Mouse (Mus musculus): ENCODE results near the gene Zbtb34. TPM values are rescaled to one million over a fixed set of nuclear protein-coding genes. Genes with fewer than 3 reads are reported as not detected.

Zbtb34 gene
- total RNA-seq, 2 experiments from 2014 or later = 20.6 to 21.5 TPM

DNA sequence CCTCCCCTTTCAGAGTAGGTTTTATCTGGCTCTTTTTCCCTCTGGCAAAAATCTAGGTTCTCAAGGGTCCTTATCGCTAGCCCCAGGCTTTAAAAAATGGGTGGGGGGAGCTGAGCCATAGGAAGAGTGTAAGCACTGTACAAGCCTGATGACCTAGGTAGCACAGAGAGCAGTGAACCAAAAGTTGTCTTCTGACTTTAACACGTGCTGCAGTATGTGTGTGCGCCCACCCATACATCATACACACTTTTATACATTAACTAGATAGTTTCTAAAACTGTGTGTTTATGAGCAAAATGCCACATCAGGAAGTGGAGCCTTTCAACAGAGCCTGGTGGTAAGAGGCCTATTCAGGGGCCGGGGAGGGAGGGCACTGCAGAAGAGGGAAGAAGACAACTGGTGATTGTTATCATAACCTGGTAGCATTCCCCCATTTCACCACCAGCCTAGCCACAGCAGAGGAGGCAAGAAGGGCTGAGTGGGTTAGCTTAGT is 27.6 kb downstream of the Zbtb34 start:
- no peak for DNase-seq
- intact Hi-C loops (cut with DNase I) = loop anchor here (5.0 kb wide), 1 partner anchor 86 kb away; no protein-coding TSS in a partner anchor

DNA sequence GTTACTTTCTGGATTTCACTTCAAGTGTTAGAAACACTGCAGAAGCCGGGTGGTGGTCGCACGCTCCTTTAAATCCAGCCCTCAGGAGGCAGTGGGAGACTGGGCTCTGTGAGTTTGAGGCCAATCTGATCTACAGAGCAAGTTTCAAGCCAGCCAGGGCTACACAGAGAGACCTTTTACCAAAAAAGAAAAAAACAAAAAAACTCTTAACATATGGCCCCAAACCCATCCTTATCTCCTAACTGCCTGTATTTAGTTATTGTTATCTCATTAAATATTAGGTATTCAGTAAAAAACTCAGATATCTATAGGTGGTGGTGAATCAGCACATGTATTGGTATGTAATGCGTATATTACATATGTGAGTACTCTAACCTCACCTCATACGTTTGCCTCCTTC is 28.5 kb downstream of the Zbtb34 start:
- DNase-seq = no peak
- intact Hi-C loops (cut with DNase I) = loop anchor here (1.0 to 5.0 kb wide), 2 partner anchors 54 to 85 kb away; no protein-coding TSS in a partner anchor

DNA sequence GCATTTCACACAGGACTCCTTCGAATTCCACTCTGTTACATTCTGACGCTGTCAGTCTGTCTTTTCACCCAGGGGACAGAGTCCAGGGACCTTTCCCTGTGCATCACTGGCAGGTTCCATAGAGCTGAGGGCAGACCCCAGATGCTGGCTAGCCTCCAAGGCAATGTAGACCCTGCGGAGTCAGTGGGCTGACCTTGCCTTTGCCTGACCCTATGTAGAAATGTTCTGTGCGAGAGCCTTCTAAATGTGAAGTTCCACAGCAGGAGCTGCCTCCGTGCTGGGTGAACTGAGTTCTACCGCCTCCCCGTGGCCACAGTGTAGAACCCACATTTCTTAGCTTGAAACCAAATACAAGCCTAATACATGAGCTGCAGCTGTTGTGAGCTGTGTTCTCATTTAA is 28.9 kb downstream of the Zbtb34 start:
- peak; percentile 67 to 85 for DNase-seq
- intact Hi-C loops (cut with DNase I) = loop anchor here (1.0 to 5.0 kb wide), 2 partner anchors 54 to 85 kb away; no protein-coding TSS in a partner anchor

DNA sequence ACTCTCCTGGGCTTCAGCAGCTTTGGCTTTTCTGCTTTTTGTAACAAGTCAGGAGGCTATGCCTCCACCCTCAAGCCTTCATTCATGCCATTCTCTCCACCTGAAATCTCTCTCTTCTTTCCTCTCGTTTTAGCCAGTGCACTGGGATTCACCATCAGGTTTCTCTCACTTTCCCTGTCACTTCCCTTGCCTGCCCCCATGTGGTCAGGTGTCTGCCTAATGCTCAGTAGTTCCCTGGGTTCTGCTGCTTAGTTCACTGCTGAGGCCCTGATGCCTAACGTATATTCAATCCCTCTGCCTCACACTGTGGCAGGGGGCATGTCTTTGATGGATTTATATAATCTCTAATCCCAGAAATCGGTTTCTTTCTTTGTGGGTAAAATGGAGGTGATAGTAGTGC is 29.9 kb downstream of the Zbtb34 start:
- intact Hi-C loops (cut with DNase I) = loop anchor here (1.0 to 5.0 kb wide), 2 partner anchors 84 to 247 kb away; no protein-coding TSS in a partner anchor
- DNase-seq = peak; percentile 24 to 29

DNA sequence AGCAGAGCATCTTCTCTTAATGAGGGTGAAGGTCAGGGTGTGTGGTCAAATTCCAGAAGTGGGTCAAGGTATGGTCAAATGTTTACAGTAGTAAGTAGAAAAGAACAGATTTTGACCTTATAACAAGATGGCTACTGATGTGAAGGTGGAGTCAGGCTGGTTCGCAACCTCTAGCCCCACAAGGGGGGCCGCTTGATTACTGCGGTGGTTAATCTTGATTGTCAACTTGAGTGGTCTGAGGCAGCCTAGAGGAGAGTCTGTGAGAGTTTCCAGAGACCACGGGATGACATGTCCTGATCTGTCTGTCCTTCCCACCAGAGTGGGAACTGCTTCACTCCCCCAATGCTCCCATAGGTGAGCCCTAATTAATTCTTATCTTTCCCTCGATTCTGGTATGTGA is 30.6 kb downstream of the Zbtb34 start:
- no peak for DNase-seq
- intact Hi-C loops (cut with DNase I) = loop anchor here (5.0 kb wide), 1 partner anchor 83 kb away; no protein-coding TSS in a partner anchor

DNA sequence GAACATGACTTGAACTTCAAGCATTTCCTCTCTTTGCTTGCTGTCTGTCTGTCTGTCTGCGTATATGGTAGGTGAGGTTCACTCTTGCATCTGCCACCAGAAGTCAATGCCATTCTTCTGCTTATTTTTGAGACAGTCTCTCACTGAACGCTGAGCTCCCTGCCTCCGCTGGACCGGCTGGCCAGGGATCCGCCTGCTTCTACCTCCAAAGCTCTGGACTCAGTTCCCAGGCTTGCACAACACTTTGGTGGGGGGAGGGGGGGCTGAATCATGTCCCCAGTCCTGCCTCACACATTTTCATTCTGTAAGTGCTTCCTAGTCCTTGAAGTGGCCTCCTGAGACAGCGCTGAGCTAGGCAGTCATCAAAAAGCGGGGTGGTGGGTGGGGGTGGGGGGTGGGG is 32.0 kb downstream of the Zbtb34 start:
- intact Hi-C loops (cut with DNase I) = no loop called here

DNA sequence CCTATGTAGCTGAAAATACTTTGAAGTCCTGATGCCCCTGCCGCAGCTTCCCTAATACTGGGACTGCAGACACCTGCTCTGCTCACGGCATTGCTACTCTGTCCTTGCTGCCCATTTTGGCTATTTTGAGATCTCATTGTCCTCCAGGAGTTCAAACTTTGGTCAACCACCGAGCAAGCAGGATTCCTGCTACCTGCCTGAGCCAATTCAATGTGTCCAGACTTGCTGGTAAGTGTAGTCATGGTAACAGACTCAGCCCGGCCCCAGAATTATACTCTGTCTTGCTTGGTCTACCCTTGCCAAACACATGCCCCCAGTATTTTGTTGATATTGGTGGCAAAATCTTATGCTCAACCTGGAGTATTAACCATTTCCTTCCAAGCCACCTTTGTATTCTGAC is 34.1 kb downstream of the Zbtb34 start:
- intact Hi-C loops (cut with DNase I) = no loop called here
- no peak for DNase-seq

More for the DNA sequence above, 32.0 kb downstream of the Zbtb34 start:
- DNase-seq = no peak

DNA sequence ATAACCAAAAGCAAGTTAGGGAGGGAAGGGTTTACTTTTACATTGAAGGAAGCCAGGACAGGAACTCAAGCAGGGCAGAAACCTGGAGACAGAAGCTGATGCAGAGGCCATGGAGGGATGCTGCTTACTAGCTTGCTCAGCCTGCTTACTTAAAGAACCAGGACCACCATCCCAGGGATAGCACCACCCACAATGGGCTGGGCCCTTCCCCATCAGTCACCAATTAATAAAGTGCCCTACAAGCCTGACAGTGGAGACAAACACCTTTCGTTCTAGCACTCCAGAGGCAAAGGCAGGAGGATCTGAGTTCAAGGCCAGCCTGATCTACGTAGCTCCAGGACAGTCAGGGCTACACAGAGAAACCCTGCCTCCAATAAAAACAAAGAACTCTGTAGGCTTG is 36.1 kb downstream of the Zbtb34 start:
- intact Hi-C loops (cut with DNase I) = no loop called here
- DNase-seq = no peak

DNA sequence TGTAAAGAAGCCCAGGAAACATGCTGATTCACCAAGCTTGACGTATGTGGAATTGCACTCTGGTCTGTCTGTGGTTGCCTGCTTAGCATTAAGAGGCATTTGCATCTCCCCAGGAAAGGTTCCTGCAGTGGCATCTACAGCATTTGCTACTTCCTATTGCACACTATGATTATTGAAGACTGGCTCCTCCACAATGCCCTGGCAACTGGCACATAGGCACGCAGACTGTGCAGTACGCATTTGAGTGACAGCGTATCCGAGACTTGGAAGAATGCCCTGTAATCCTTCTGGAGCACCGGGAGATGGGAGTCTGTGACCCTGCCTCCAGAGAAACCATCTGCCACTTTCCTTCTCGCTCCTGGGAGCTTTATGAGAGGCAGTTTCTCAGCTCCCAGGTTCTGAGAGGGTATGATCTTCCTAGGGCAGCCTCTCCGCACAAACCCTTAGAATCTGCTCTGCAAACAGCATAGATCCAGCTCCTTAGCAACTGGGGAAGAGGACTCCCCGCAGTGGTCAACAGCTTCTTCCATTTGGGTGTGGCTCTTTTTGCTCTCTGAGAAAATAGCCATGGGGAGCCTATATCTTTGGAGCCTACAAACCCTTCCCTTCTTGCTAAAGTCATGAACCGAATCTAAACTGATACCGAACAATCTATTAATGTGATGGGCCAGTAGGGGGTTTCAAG is 37.0 kb downstream of the Zbtb34 start:
- intact Hi-C loops (cut with DNase I) = no loop called here
- no peak for DNase-seq

DNA sequence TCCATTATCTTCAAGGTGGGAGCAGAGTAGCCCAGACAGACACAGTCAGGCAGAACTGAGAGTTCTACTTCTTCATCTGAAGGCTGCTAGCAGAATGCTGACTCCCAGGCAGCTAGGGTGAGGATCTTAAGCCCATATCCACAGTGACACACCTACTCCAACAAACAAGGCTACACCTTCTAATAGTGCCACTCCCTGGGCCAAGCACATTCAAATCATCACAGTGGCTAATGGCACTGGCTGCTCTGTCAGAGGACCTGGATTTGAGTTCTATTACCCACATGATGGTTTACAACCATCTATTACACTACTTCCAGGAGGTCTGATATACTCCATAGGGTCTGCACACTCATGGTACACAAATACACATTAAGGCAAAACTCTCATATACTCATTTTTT is 38.1 kb downstream of the Zbtb34 start:
- DNase-seq = no peak
- intact Hi-C loops (cut with DNase I) = no loop called here

DNA sequence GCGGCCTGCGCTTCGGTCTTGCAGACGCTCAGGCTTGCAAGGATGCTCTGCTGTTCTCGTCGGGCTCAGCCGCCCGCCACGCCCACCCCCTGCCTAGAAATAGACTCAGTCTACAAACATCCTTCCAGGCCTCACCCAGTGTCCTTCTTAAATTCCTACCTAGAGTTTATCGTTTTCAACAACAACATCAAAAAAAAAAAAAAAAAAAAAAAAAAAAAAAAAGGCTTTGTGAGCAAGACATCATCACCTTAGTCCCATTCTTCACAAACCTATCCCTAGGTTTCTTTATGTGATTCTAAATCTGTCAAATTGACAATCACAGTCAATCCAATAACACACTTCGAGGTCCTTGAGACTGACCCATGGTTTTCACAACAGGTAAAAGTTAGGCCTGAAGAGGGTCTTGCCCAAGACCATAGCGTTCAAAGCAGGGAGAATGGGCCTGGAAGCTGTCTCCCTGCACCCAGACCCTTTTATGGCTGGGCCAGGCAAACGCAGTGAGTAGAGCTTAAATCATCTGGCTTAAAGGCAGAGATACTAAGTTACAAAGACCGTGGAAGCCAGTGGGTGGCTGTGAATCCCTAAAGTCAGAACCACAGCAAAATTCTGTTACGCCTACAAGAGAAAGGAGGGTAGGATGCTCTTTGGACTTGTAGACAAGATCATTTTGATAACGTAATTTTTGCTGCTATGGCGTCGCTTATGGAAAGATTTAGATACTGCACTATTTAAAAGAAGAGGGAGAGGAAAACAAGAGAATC is 59.3 kb downstream of the Zbtb34 start:
- no peak for DNase-seq
- intact Hi-C loops (cut with DNase I) = no loop called here

DNA sequence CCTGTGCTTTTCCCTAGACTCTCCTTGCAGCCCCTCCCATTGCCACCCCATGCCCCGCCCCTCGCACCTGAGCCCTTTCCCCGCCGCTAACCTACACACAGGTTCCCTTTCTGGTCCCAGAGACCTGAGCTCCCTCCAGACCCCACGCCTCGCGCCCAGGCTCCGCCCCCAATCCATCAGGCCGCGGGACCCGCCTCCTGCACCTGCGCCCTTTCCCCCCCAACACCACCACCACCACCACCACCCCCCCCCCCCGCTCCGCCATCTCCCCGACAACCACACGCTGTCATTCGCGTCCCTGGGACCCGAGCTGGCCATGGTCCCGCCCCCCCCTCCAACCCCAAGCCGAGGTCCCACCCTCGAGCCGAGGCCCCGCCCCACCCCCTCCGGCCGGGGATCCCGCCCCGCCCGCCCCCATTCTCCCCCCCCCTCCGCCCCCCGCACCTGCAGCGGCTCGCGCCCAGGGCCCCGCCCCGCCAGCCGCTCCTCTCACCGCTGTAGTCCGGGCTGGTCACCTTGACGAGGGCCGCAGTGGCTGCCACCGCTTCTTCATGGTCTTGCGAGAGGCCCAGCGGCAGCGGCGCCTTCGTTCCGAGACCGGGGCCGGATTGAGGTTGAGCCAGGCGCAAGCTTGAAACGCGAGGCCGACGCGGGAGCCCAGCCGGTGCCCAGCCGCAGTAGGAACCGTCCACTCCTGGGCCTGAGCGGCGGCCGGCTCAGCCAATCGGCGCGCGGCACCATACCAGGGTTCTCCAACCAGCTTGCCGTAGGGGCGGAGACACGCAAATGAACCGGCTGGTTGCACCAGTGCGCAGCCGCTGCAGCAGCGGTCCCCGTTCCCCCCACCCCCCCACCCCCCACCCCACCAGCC is 60.1 kb downstream of the Zbtb34 start, which contains the start of gene Ralgps1:
Gene Ralgps1, minus strand, starts transcription at position 710 of the 871 bp plus-strand sequence.
- intact Hi-C loops (cut with DNase I) = no loop called here
- peak; percentile 97 to 99 for DNase-seq

DNA sequence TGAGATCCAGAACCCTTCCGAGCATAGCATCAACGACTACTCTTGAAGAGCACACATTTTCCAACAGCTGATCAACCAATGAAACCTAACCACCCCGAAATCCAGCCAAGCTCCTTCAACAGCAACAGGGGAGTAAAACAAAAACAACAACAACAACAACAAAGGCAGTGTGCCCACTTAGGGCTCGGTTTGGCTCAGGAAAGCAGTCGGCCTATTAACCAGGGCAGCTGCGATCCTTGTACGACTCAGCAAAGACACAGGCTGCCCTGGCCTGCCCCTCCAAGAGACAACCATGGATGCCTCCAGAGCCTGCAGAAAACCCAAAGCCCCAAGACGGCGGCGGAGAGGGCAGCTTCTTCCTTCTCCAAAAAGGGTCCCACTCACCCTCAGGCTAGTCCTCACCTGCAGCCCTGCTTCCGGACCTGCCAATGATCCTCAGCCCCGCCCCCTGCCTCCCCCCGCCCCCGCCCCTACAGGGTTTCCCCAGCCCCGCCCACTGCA is 60.8 kb downstream of the Zbtb34 start:
- intact Hi-C loops (cut with DNase I) = no loop called here
- no peak for DNase-seq

DNA sequence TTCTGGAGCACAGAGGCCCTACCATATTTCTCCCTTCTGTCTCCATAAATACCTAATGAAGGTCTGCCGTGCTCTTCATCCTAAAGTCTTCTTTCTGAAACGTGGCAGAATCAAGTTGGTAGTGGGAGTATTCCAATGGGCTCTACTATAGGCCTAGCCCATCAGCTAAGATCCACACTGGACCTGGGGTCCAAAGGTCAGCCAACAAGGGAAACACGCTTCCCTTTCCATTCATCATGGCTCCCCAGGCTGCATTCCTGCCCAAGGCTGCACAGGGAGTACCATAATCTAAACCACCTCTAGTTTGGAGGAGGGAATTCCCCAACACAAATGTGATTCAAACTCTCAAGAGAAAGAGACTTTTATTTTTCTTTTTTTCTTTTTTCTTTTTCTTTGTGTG is 61.7 kb downstream of the Zbtb34 start:
- intact Hi-C loops (cut with DNase I) = loop anchor here (10.0 kb wide), 1 partner anchor 1605 kb away; no protein-coding TSS in a partner anchor
- no peak for DNase-seq

DNA sequence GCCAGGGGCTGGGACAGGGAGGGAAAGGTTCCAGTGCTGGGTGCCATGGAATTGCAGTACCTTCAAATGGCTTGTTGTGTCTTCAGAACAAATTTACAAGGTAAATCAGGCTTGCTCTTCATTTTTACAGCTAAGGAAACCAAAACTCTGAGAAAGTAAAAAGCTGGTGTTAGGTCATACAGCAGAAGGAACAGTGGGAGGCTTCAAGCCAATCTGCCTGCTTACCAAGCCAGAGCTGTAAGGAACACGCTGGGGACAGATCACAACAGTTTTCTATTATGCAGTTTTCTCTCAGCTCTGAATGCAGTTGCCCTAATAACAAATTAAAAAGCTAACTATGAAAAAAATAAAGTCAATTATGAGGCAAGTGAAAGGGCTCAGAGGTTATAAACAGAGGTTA is 62.6 kb downstream of the Zbtb34 start:
- intact Hi-C loops (cut with DNase I) = loop anchor here (10.0 kb wide), 1 partner anchor 1604 kb away; no protein-coding TSS in a partner anchor
- no peak for DNase-seq

DNA sequence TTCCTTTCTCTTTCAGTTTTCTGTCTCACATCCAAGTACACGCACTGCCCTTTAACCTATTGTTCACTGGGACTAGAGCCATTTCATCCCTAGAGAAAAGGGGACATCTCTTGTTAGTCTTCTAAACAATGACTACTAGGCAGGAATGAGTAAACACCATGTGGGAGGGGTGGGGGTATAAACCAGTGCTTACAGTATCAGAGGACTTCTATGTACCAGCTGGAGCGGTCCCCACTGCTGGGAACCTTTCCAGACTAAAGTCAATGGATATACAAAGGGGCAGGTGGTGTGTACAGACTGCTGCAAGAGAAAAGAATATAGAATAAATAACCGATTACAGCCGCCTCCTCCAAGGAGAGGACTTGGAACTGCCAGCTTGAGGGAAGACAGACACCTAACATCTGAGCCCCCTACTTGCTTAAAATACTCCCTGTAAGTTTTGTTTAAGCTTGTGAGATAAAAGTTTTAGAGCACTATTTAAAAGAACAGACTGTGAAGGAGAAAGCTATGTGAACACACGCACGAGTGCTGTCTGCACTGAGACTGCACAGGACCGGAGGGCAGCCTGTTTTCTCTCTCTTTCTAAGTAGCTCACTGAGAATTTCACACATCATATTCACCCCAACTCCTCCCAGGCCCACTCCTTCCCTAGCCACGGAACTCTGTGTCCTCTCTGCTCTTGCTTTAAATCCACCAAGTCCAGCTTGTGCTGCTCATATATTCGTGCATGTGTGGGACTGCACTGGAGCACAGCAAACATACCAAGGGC is 65.2 kb downstream of the Zbtb34 start:
- DNase-seq = no peak
- intact Hi-C loops (cut with DNase I) = loop anchor here (10.0 kb wide), 1 partner anchor 1601 kb away; no protein-coding TSS in a partner anchor

DNA sequence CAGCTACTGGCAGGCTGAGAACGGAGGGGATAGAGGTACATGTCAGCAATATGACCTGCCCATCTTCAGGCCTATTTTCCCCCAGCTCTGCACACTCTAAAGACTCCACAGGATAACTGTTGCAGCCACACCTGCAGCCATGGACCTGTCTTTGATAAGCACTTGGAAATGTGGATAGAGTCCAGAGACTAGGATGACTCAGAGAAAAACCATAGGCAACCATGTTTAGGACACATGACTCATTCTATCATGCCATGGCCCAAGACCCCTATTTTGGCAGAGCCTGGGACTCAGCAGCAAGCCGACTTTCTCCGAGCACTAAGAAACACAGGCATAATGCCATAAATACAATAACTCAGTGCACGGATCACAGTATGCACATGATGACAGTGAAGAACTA is 66.5 kb downstream of the Zbtb34 start:
- no peak for DNase-seq
- intact Hi-C loops (cut with DNase I) = loop anchor here (10.0 kb wide), 1 partner anchor 1600 kb away; no protein-coding TSS in a partner anchor

DNA sequence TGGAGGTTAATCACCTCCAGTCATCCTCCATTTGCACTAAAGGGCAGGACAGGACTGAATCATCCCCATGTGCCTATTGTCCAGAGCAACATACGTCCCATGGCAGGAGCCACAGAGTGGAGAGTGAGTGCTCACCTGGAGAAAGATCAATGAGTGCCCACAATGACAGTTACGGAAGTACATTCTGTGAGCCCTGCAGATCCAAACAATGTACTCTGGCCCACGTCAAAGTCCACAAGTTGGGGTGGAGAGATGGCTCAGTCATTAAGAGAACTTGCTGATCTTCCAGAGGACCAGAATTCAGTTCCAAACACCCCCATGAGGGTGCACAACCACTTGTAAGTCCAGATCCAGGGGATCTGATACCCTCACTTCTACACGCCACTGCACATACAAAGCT is 67.2 kb downstream of the Zbtb34 start:
- intact Hi-C loops (cut with DNase I) = loop anchor here (10.0 kb wide), 1 partner anchor 1599 kb away; no protein-coding TSS in a partner anchor
- DNase-seq = no peak

DNA sequence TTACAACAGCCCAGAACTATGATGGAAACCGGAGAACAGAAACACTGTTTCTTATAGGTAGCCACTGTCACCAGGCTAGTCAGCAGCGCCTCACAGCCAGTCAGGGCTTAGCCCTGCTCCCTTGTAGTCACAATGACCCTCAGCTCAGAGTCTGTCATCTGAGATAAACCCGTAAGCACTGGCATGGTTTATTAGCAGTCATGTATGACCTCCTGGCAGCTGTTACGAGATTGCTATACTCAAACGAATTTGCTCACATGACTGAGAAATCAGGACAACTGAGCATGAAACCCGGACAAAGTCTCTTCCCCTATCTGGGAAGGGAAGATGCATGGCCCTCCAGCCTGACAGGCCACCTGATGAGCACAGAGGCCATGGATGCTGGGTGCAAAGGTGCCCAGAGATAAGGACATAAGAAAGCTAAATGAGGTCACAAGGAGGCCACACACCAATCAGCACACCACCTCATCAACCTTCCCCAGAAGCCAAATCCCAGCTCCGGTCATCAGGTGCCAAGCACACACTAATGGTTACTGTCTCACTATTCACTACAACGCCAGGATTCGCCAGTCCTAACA is 69.9 kb downstream of the Zbtb34 start:
- DNase-seq = no peak
- intact Hi-C loops (cut with DNase I) = loop anchor here (10.0 kb wide), 1 partner anchor 1596 kb away; no protein-coding TSS in a partner anchor

All from heart, postnatal 10 days (tissue).